Mouse (Mus musculus): ENCODE data around the gene Fam170b.

Gene Fam170b

DNA sequence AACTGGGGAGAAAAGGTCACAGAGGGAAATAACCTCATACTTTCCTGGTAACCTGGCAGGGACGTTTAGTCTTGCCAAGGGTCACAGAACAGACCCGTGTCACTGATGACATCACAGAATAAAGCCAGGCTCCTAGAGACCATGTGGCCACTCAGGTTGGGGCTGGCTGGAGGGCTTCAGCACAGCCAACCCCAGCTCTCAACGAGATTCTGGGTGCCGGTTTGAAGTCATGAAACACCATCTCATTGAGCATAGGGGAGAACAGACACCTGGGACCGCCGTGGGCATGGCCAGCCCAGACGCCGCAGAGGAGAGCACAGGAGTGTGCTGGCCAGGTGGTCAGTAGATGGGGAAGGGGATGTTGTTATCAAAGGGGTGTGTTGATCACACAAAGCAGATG, at the start of gene Fam170b:
Fam170b (plus strand) TSS at position 116 of the 400 bp plus-strand sequence.
- no peak for DNase-seq (ENCODE audit: low read depth, low spot score)

DNA sequence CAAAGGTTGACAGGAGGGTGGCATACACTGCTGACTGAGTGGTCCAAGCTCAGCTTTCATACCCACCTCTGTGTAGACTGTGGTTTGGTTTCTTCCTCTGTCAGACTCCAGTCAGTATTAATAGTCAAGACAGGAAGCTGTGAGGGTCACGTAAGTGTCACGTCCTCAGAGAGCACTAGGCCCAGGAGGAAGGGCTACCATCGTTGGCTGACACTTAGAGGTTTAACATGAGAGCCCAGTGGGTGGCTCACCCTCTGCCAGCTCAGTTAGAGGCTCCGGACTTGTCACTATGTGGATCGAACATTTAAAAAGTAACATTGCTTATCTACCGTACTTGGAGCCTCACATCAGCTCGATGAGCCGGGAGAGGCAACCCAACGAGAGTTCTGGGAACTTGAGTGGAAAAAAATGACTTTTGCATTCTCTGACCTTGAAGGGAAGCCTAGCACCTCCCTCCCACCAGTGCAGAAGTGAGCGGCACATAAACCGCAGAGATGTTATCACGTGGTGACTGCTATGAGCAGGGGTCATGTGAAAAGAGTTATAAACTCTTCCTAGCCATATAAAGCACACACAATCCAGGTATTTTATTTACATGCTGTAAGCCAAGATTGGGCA, 49.5 kb upstream of the Fam170b start:
- DNase-seq (ENCODE audit: low read depth, low spot score) = no peak

DNA sequence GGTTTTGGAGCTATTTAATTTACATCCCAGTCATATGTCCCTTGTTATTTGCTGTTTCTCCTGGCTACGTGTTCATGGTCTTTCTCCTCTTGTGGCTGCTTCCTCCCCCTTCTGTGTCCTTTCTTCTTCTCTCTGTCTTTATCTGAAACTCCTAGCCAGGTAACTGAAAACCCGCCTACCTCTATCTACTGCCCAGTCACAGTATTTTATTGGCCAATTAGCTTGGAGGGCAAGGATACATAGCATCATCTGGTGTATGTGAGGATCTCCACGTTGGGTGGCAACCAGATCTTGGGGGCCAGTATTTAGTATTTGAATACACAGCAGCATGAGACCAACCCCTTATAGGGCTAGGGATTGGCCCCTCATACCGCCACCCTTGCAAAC, 49.0 kb upstream of the Fam170b start:
- no peak for DNase-seq (ENCODE audit: low read depth, low spot score)

DNA sequence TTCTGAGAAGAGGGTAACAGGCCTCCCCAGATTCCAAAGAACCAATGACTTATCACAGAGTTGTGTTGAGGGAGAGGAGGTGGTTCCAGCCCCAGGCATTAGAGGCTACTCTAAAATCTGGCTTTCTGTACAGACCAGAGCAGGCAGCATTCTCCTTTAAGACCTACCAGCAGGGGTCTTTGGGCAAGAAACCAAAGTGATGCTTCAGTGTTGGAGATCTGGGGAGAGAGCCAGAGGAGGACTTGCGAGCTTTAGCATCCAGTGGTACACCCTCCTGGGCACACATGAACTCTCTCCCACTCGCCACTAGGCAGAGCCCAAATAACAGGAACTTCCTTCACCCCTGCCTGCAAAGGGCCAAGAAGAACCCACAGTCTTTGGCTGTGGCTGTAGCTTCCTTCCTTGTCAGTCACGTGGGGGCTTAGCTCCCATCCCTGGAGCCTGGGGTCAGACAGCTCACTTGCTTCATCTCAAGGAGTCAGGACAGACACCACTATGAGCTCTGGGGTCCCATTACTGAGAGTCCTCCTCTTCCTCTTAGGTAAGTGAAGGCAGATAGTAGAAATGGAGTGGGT, 48.1 kb upstream of the Fam170b start, which contains the start of gene Tmem273:
Tmem273 (plus strand) TSS at position 408 of the 575 bp plus-strand sequence.
- DNase-seq (ENCODE audit: low read depth, low spot score) = no peak

DNA sequence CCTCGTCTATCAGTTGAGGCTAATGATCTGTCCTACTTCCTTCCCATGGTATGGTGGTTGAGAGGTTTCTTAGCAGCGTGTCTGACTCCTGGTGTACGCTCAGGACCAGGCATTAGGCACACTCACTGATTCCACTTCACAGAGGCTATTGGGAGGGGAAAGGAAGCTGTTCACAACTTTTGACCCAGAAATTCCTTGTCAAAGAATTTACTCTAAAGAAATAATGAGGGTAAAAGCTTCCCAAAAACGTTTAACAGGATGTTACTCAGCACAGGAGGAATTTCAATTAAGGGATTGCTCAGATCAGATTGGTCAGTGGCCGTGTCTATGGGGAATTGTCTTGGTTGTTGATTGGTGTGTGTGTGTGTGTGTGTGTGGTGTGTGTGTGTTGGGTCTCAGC, 46.1 kb upstream of the Fam170b start:
- DNase-seq (ENCODE audit: low read depth, low spot score) = no peak

DNA sequence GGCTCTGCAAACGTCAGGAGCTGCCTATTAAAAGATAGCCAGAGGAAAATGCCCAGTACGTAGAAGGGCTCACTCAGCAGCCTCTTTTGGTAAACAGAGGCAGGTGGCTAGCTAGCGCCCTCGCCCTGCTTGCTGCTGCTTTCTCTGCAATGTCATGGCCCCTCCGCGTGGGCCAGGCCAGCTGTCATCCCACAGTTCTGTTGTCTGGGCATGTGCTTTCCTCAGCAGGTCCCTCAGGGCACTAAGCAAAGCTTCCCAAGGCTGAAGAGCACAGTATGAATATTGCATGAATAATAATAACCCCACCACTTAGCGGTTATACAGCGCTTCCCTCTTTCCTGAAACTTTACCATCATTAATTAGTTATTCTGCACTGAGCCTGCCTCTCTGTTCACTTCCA, 37.4 kb upstream of the Fam170b start:
- DNase-seq (ENCODE audit: low read depth, low spot score) = no peak

DNA sequence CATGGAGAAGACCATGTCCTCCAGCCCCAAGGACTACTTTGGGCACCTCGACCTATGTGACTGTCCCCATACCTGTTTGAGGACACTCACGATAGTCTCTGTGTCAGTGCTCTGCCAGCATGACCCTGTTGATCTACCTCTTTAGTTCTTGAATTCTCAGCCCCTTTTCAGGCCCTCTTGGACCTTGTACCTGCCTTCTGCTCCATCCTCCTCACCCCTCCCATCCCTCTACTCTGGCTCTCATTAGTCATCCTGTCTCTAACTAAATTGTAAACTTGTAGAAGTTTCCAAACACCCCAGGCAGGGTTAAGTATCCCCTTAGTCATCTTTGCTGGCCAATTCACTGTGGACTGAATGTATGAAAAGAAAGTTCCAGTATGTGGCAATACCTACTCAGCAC, 36.0 kb upstream of the Fam170b start:
- DNase-seq (ENCODE audit: low read depth, low spot score) = no peak

DNA sequence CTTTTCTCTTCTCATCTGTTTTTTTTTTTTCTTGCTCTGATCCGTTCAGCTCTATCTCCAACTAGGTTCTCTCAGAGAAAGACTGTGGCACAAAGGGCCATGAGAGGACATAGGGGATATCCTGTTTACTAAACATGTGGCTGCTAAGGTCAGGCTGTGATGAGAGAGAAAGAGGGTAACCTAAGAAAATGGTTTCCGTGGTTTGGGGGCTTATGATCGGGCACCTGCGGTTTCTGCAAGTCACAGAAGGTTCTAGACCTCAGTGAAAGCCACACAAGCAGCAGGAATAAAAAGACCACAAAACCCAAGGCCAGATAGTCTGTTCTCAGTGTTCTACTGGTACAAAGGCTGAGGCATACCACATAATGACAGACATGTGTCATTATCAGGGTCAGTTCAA, 35.4 kb upstream of the Fam170b start:
- no peak for DNase-seq (ENCODE audit: low read depth, low spot score)

DNA sequence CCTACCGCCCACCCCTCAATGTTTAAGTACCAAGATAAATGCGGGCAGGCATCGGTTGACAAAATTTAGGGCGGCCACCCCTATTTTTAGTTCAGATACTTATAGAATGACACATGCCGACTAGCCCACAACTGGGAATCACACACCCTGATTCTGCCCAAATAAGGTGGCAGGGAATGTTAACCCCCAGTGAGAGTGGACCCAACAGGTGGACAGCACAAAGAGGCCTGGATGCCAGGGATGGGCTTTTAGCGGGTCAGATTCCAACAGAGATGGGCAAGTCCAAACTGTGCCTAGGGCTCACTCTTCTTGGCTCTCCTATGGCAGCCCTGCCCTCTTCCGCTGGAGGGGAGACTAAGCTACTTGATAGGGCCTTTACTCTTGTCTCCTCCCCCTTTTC, 33.7 kb upstream of the Fam170b start:
- no peak for DNase-seq (ENCODE audit: low read depth, low spot score)

DNA sequence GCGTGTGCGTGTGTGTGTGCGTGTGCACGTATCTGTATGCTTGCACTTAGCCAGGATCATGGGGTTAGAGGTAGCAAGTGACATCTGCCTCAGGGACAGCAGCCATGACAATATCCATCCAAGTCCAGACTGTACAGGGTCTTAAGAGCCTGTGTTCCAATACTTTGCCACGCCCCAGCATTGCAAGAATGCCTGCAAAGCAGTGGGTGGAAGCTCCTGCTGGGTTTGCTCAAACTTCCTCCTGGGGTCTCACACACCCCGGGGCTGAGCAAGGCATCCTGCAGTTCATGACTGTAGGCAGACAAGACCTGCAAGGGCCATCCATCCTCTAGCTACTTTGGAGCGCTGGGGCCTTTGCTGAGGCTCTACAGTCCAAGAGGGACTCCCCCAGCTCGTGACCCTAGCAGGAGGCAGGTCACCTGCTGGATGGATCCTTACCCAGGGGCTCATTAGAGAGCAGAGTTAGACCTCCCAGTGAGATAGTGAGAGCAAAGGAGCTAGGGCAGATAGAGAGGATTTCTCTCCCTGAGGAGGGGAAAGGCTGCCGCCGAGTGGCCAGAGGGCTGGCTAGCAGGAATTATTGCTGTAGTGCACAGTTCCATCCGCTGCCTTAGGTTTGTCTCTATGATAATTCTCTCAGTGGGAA, 32.6 kb upstream of the Fam170b start:
- no peak for DNase-seq (ENCODE audit: low read depth, low spot score)

DNA sequence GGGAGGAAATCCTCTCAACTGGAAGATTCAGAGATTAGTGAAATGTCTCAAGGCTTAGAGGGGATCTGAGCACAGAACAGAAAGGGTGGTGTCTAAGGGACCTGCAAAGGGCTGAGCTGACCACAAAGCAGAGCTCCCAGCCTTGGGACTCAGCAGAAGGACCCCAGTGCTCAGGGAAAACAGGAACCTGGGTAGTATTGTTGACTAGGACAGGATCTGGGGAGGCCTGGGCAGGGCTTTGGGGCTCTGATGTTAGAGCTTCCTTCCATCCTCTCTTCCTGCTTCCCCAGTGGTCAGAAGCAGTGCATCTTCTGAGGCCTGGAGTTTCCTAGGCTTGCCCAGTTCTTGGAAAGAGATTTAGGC, 32.1 kb upstream of the Fam170b start:
- DNase-seq (ENCODE audit: low read depth, low spot score) = no peak

DNA sequence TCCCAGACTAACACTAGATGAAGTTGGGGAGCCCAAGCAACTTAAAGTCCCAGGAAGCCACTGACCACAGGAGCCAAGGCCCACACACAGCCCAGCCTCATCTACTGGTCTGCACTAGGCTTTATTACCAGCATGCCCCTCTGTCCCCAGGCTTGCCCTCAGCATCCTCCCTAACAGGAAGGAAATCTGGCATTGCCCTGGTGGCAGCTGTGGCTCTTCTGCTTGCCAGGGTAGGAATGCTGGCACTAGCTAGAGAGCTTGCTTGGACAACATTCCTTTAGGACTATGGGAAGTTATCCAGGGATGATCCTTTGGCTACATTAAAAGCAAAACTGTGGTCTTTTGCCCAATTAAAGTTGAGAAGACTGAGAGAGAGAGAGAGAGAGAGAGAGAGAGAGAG, 23.7 kb upstream of the Fam170b start:
- DNase-seq (ENCODE audit: low read depth, low spot score) = no peak

DNA sequence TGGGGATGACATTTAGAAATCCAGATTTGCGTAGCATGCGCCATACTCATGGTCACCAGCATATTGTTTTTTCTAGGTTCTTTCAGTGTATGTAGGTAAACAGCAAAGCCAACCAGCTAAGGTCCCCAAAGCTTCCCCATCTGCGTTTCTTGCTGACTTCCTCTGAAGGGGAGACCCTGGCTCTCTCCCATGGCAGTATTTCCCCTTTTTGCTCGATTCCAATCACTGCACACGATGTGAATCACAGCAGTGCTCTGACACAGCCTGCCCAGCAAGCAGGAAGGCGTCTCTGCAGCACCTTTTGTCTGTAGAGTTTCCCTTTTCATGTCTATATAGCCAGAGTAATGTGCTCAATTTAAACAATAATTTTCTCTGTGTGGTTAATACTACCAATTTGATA, 21.3 kb upstream of the Fam170b start:
- no peak for DNase-seq (ENCODE audit: low read depth, low spot score)

DNA sequence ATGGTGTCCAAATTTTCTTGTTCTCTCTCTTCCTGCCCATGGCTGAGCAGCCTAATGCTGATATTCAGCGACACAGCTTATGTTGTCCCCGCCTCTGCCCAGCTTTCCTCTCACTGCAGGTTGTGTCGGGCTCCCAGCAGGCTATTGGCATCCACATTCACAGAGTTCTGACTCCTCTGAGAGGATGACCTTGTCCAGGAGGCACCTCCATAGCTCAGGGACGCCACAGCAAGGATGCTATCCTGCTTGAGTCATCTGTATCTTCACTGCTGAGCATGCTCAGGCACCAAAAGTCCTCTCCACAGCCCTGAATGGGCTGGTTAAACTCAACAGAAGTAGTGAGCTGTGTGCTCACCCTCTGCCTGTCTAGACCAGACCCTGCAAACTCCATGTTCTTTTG, 18.8 kb upstream of the Fam170b start:
- no peak for DNase-seq (ENCODE audit: low read depth, low spot score)

DNA sequence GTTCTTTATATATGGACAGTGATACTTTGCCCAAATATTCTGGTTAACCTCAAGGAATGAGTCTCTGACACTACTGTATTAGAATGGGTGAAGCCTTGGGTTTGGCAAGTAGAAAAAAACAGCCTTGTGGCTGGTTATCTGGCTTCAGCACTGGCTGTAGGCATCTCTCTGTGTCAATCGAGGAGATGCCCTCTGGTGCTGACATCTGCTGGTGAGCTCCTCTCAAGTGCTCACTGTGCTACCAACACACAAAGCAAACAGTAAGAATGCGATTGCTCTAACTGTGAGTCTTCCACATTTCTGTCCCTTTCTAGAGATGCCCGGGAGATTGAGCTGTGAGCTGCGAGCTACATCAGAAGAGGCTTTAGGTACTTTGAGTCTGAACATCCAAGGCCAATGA, 17.2 kb upstream of the Fam170b start:
- no peak for DNase-seq (ENCODE audit: low read depth, low spot score)

DNA sequence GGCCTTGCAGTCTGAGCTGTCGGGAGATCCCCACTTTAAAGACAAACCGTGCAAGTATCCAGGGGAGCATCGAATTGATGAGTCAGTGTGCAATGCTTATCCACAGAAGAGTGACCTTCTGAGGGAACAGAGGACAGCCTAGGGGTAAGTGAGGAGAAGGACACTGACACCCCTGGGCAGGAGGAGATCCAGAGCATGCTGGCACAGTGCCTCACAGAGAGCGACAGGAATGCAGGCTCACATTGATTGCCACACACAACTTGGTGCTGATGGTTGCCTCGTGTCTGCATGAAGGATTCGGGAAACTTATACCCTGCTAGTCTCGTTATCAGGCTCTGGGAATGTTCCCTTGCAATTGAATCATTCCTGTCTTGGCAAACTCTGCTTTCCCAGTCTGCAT, 16.5 kb upstream of the Fam170b start:
- no peak for DNase-seq (ENCODE audit: low read depth, low spot score)

DNA sequence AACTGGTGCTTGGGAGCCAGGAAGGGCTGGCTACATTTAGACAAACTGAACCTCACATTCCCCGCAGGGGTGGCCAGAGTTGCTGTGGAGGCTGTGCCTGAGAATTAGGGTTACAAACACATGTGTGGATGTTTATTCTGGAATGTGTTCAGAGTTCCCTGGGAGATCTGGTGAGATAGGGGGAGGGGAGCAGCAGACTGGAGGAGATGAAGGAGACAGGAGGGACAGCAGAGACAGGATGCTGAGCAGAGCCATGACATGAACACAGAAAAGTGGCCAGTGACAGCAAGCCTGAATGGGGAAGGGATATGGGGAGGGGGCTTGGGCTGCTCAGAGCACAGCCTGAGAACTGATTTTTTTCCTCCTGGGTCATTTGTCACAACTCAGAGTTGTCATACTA, 14.5 kb upstream of the Fam170b start:
- no peak for DNase-seq (ENCODE audit: low read depth, low spot score)

DNA sequence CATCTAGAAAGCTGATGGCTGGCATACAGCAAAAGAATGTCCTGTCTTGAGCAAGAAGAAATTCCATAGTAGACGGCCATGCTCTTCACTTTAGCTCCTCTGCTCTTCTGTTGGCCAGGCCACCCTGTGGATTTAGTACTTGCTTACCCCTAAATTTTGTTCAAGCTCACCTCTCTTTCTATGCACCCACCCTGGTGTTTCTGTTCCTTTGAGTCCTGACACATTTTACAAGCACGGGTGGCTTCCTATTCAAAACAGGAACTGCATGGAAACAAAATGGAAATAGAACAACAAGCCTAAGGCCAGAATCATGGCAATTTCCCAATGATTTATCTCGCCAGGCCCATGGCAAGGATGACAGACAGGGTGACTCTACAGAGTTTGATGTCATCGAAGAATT, 10.9 kb upstream of the Fam170b start:
- no peak for DNase-seq (ENCODE audit: low read depth, low spot score)

DNA sequence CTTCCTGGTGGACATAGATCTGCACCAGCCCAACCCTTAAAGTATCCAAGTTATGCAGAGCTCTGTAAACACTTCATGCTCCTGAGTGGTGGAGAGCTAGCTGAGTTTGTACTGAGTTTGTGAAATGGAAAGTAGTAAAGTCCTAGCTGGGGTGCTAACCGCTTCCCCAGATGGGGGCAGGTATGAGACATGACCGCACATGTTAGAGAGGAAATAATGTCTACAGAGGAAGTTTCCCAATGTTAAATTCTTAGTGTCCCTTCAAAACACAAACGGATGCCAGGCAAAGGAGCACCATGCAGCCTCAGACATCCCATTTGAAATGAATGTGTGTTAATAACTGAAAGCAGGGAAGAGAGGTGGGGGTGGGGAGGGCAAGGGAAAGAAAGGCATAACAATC, 9.9 kb upstream of the Fam170b start:
- DNase-seq (ENCODE audit: low read depth, low spot score) = no peak

DNA sequence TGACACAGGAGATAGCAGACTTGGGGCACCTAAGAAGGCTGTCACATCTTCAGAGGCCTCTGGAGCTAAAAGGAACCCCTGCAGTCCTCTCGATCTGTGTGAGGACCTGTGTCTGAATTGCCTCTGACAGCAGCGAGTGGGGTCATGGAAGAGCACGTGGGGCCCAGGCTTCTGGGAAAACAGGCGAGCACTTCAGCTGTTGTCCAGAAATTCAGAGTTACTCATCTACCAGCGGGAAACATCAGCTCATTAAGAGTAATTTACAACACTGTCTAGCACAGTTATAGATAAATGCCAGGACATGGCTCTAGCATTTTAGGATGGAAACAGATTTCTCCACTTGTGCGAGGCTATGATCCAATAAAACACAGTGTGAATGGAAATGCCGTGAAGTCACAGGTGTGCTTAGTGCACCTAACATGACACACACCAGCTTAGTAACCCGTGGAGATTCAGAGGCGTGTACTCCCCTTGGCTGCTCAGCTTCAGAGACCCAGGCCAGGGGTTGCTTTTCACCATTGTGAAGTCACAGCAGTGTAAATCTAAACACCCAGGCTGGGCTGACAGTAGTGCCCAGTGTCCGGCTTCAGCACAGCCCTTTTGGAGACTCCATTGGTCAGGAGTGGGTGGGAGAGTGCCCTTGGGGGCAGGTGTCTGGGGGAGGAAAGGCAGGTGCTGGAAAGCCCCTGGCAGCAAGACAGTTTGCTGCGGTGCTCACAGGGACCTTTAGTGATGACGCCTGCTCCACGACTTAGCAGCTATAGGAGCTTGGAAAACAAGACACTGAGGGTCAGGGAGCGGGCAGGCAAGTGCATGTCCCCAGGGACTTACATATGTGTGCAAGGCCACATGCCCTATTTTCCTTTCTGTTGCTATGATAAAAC, 9.3 kb upstream of the Fam170b start:
- no peak for DNase-seq (ENCODE audit: low read depth, low spot score)

DNA sequence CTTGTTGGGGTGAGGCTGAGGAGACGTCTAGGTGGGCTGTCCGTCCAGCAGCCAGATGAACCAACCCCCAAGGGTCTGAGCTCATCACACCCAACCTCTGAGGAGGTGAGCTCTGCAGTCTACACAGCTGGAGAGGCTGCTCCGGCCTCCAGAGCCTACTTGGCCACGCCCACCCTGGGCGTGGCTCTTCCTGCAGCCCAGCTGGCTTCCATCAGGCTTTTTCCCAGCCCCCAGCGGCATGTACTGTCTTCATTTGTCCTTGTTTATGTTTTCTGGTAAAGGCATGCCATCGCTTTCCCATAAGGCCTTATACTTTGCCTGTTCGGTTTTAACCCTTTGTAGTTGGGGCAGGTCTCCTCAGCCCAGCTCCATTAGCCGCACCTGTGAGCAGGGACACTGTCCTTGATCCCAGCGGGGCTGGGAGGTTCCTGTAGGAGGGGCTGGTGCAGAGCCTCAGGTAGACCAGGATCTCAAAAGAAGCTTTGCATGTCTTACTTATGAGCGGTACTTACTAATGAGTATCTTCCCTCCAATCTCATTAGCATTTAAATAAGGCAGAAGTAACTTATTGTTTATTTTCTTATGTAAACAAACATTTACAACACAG, 8.2 kb upstream of the Fam170b start:
- DNase-seq (ENCODE audit: low read depth, low spot score) = peak; percentile 40

DNA sequence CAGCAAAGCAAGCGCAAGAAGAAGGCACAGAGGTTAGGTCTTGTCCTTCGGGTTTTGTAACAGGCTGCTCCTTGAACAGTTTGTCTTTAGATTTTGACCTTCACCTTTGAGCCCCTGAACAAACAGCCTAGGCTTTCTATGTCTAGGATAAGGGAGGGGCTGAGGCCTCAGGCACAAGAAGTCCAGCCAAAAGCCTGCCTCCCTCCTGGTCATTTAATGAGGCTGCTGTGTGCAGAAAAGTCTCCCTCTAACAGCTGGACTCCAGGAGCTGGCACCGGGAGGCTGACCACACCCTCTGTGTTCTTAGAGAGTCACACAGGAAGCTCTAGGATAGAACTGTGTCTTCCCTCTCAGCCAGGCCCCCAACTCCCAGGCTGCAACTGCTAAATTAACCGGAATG, 6.6 kb upstream of the Fam170b start:
- no peak for DNase-seq (ENCODE audit: low read depth, low spot score)
